ENCODE assay signal across 9 mouse cellular contexts in the genomic region with DNA sequence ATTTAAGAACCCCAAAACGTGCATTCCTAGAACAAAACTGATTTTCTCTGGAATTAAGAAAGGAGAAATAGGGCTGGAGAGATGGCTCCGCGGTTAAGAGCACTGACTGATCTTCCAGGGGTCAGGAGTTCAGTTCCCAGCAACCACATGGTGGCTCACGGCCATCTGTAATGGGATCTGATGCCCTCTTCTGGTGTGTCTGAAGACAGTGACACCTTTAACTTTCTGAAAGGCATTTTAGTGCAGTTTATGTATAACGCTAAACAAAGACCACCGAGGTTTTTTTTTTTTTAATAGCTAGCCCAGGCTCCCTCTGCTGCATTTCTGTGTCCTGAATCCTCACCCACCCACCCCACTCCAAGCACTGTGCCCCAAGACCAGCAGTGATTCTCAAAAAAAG. TPM values are rescaled to one million over a fixed set of nuclear protein-coding genes. Genes with fewer than 3 reads are reported as not detected.
A peak's percentile ranks its signal among the peaks of the same experiment; 100 is the strongest.
DNase-seq lines count a peak whose midpoint lies in the region; ATAC-seq lines count a peak whose summit lies in the region.
"Had no signal": no experiment of that assay in that cellular context is flagged by ENCODE, and none has a peak within 500 bp of the region (broad histone marks: within the 10 kb centered on the region; RNA-seq: fewer than 3 reads in every experiment).

No protein-coding gene starts in this region.

- no peak for ATAC-seq in neural tube, embryonic 11.5 days (ENCODE audit: insufficient read depth, low FRiP score, low TSS enrichment)
- ATAC-seq in liver, embryonic 13.5 days (ENCODE audit: low read depth): no peak

- H3K36me3 ChIP-seq in heart, embryonic 10.5 days: no peaks in the 10 kb centered on the region
- no peaks in the 10 kb centered on the region for H3K36me3 ChIP-seq in neural tube, embryonic 11.5 days (ENCODE audit: control insufficient read depth, insufficient read depth, low read length)
- no peaks in the 10 kb centered on the region for H3K36me3 ChIP-seq in liver, embryonic 13.5 days

- H3K27me3 ChIP-seq in heart, embryonic 10.5 days (ENCODE audit: insufficient read depth, poor library complexity, severe bottlenecking): no peaks in the 10 kb centered on the region
- H3K27me3 ChIP-seq in neural tube, embryonic 11.5 days (ENCODE audit: control insufficient read depth, insufficient read depth, low read length): no peaks in the 10 kb centered on the region
- H3K27me3 ChIP-seq in liver, embryonic 13.5 days: 0 out of 2 replicates have a peak, but pooled peaks cover 5% of the 10 kb centered on the region

- WGBS in heart, embryonic 10.5 days: 18% methylated on average over 6 of the region's 6 CpGs
- WGBS in neural tube, embryonic 11.5 days: 19% methylated on average over 6 of the region's 6 CpGs
- 11% methylated on average over 6 of the region's 6 CpGs for WGBS in liver, embryonic 13.5 days (ENCODE audit: insufficient replicate concordance)

- peak overlapping the region; percentile 75 for H3K27ac ChIP-seq in heart, embryonic 10.5 days
- no peak overlapping the region for H3K27ac ChIP-seq in neural tube, embryonic 11.5 days (ENCODE audit: low read depth, low read length)
- H3K27ac ChIP-seq in liver, embryonic 13.5 days: no peak overlapping the region

- no peaks in the 10 kb centered on the region for H3K9me3 ChIP-seq in heart, embryonic 10.5 days
- H3K9me3 ChIP-seq in neural tube, embryonic 11.5 days (ENCODE audit: control insufficient read depth, low read length): no peaks in the 10 kb centered on the region
- no peaks in the 10 kb centered on the region for H3K9me3 ChIP-seq in liver, embryonic 13.5 days (replicated peaks)

- peak overlapping the region; percentile 35 for H3K9ac ChIP-seq in neural tube, embryonic 11.5 days (ENCODE audit: low read length)
- H3K9ac ChIP-seq in liver, embryonic 13.5 days: no peak overlapping the region

- H3K4me1 ChIP-seq in heart, embryonic 10.5 days: peaks cover 19% of the 10 kb centered on the region
- H3K4me1 ChIP-seq in neural tube, embryonic 11.5 days (ENCODE audit: control insufficient read depth, insufficient read depth, low read length): peaks cover 4% of the 10 kb centered on the region; the same call in 1 of the 2 replicates
- H3K4me1 ChIP-seq in liver, embryonic 13.5 days (replicated peaks): peaks cover 23% of the 10 kb centered on the region

- no peak for DNase-seq in heart, embryonic 10.5 days (ENCODE audit: low spot score)
- DNase-seq in heart, postnatal 4 days: no peak
- peak; percentile 29 for DNase-seq in neural tube, embryonic 11.5 days (ENCODE audit: low spot score)
- no peak for DNase-seq in neural tube, embryonic 10.5 days (ENCODE audit: extremely low spot score, low spot score)
- no peak for DNase-seq in liver, embryonic 13.5 days
- DNase-seq in testis, postnatal 14 days (ENCODE audit: low spot score): no peak
- DNase-seq in right cerebral cortex, adult 2 months (ENCODE audit: low spot score in 2 of 2): no peak
- no peak for DNase-seq in embryo, embryonic 11 days

- peak overlapping the region; percentile 37 for H3K4me2 ChIP-seq in neural tube, embryonic 11.5 days (ENCODE audit: low read depth)
- peak overlapping the region; percentile 63 for H3K4me2 ChIP-seq in liver, embryonic 13.5 days

- H3K4me3 ChIP-seq in heart, embryonic 10.5 days: peak overlapping the region; percentile 50; the same call in 1 of the 2 replicates
- 0 out of 2 replicates have a peak overlapping the region, but pooled peaks have one; percentile 2 for H3K4me3 ChIP-seq in neural tube, embryonic 11.5 days (ENCODE audit: low read depth, low read length)
- no peak overlapping the region for H3K4me3 ChIP-seq in liver, embryonic 13.5 days (replicated peaks)

RNA-seq across cellular contexts. Expression of a gene that starts 19.5 kb away (rescaled TPM):
- polyA plus RNA-seq in heart, embryonic 10.5 days (2016; fragmentation: Nextera tagmentation; extraction: Ambion mirVana): 83.2 and 193 TPM in 2 replicates
- 1 to 10 TPM; 6.2 to 6.4 TPM for total RNA-seq in heart, postnatal 4 days (2021)
- polyA plus RNA-seq in neural tube, embryonic 11.5 days (2014; fragmentation: Nextera tagmentation; extraction: Ambion mirVana): 13.1 and 13.5 TPM in 2 replicates
- 89.5 and 107 TPM in 2 replicates for polyA plus RNA-seq in liver, embryonic 13.5 days (2015; fragmentation: Nextera tagmentation; extraction: Ambion mirVana)
- total RNA-seq: megakaryocyte, adult 5-6 weeks had no signal

RNA-seq across cellular contexts. Expression of a gene that starts 30.7 kb away (rescaled TPM):
- polyA plus RNA-seq in heart, embryonic 10.5 days (2016; fragmentation: Nextera tagmentation; extraction: Ambion mirVana): not detected in 2 replicates
- under 1 TPM in 1 of 2 experiments, not detected in 1; 0.07 TPM for total RNA-seq in heart, postnatal 4 days (2021)
- polyA plus RNA-seq in neural tube, embryonic 11.5 days (2014; fragmentation: Nextera tagmentation; extraction: Ambion mirVana): not detected in 2 replicates
- 0.03 TPM in 1 of 2 replicates, not detected in the other for polyA plus RNA-seq in liver, embryonic 13.5 days (2015; fragmentation: Nextera tagmentation; extraction: Ambion mirVana)
- total RNA-seq: megakaryocyte, adult 5-6 weeks had no signal

RNA-seq across cellular contexts. Expression of a gene that starts 43.2 kb away (rescaled TPM):
- 78.5 and 184 TPM in 2 replicates for polyA plus RNA-seq in heart, embryonic 10.5 days (2016; fragmentation: Nextera tagmentation; extraction: Ambion mirVana)
- 10 to 100 TPM; 14.9 to 15.4 TPM for total RNA-seq in heart, postnatal 4 days (2021)
- 8.1 and 10.1 TPM in 2 replicates for polyA plus RNA-seq in neural tube, embryonic 11.5 days (2014; fragmentation: Nextera tagmentation; extraction: Ambion mirVana)
- polyA plus RNA-seq in liver, embryonic 13.5 days (2015; fragmentation: Nextera tagmentation; extraction: Ambion mirVana): 81.8 and 85.0 TPM in 2 replicates

RNA-seq across cellular contexts. Expression of a gene that starts 44.6 kb away (rescaled TPM):
- polyA plus RNA-seq in heart, embryonic 10.5 days (2016; fragmentation: Nextera tagmentation; extraction: Ambion mirVana): 1.8 TPM in 2 replicates
- total RNA-seq in heart, postnatal 4 days (2021): under 1 TPM; 0.25 to 0.45 TPM
- 0.21 TPM in 1 of 2 replicates, not detected in the other for polyA plus RNA-seq in neural tube, embryonic 11.5 days (2014; fragmentation: Nextera tagmentation; extraction: Ambion mirVana)
- polyA plus RNA-seq in liver, embryonic 13.5 days (2015; fragmentation: Nextera tagmentation; extraction: Ambion mirVana): not detected in 2 replicates
- total RNA-seq: megakaryocyte, adult 5-6 weeks had no signal
